8 mouse cellular contexts compared by ENCODE assay signal in genomic region chr1:55236890-55237642, GRCm38 (mm10). TPM values are rescaled to one million over a fixed set of nuclear protein-coding genes. Genes with fewer than 3 reads are reported as not detected.
A peak's percentile ranks its signal among the peaks of the same experiment; 100 is the strongest.
DNase-seq lines count a peak whose midpoint lies in the region; ATAC-seq and TF ChIP-seq lines count a peak whose summit lies in the region.

Gene Mars2 (plus strand): TSS chr1:55237177.

- peak within 1 kb of the TSS; percentile 80 for H3K4me3 ChIP-seq in brown adipose tissue, adult 24 weeks (ENCODE audit: insufficient read depth, low read depth, low read length)
- peak within 1 kb of the TSS; percentile 89 for H3K4me3 ChIP-seq in heart, embryonic 13.5 days
- peak within 1 kb of the TSS; percentile 67 to 72 for H3K4me3 ChIP-seq in liver, embryonic 14.5 days (ENCODE audit: insufficient read depth in 1 of 2, low read depth in 2 of 2, low read length in 2 of 2)
- H3K4me3 ChIP-seq in neural tube, embryonic 11.5 days (ENCODE audit: low read depth, low read length), result peak within 1 kb of the TSS; percentile 81
- H3K4me3 ChIP-seq in stomach, postnatal 0 days (ENCODE audit: low read depth, low read length), result peak within 1 kb of the TSS; percentile 75

- peak; percentile 94 for ATAC-seq in heart, embryonic 13.5 days (ENCODE audit: extremely low read depth, insufficient number of reproducible peaks, low FRiP score, low TSS enrichment)
- ATAC-seq in liver, embryonic 14.5 days (ENCODE audit: insufficient read depth), result peak; percentile 98
- ATAC-seq in neural tube, embryonic 11.5 days (ENCODE audit: insufficient read depth, low FRiP score, low TSS enrichment), result peak; percentile 97
- peak; percentile 99 for ATAC-seq in stomach, postnatal 0 days (ENCODE audit: low FRiP score, low TSS enrichment)

- under 1% methylated on average over 82 of the region's 82 CpGs for WGBS in heart, embryonic 13.5 days
- WGBS in liver, embryonic 14.5 days (ENCODE audit: insufficient replicate concordance), result under 1% methylated on average over 82 of the region's 82 CpGs
- under 1% methylated on average over 76 of the region's 82 CpGs for WGBS in neural tube, embryonic 11.5 days
- under 1% methylated on average over 82 of the region's 82 CpGs for whole genome bisulfite sequencing in stomach, postnatal 0 days

- 0 out of 2 replicates have a peak within 1 kb of the TSS, but pooled peaks have one; percentile 14 for H3K27ac ChIP-seq in brown adipose tissue, adult 24 weeks (replicated peaks; ENCODE audit: low read depth, low read length)
- H3K27ac ChIP-seq in heart, embryonic 13.5 days (replicated peaks), result peak within 1 kb of the TSS; percentile 78
- H3K27ac ChIP-seq in liver, embryonic 14.5 days, result peak within 1 kb of the TSS; percentile 58
- H3K27ac ChIP-seq in neural tube, embryonic 11.5 days (ENCODE audit: low read depth, low read length), result peak within 1 kb of the TSS; percentile 60; the same call in 1 of the 2 replicates
- peak within 1 kb of the TSS; percentile 83 for H3K27ac ChIP-seq in stomach, postnatal 0 days (replicated peaks)

- H3K4me1 ChIP-seq in brown adipose tissue, adult 24 weeks (ENCODE audit: control insufficient read depth, insufficient read depth, insufficient read length, low read length), result peaks cover 9% of the 10 kb centered on the region
- peaks cover 31% of the 10 kb centered on the region for H3K4me1 ChIP-seq in heart, embryonic 13.5 days
- H3K4me1 ChIP-seq in liver, embryonic 14.5 days (replicated peaks; ENCODE audit: control insufficient read depth in 2 of 2, insufficient read depth in 2 of 2, low read length in 1 of 2), result peaks cover 11 to 18% of the 10 kb centered on the region in 2 experiments
- H3K4me1 ChIP-seq in neural tube, embryonic 11.5 days (ENCODE audit: control insufficient read depth, insufficient read depth, low read length), result peaks cover 10% of the 10 kb centered on the region; the same call in 1 of the 2 replicates
- peaks cover 11% of the 10 kb centered on the region for H3K4me1 ChIP-seq in stomach, postnatal 0 days (replicated peaks; ENCODE audit: control insufficient read depth, insufficient read depth)

- H3K4me2 ChIP-seq in heart, embryonic 13.5 days, result peak within 1 kb of the TSS; percentile 99
- peak within 1 kb of the TSS; percentile 100 for H3K4me2 ChIP-seq in liver, embryonic 14.5 days (ENCODE audit: low read depth)
- peak within 1 kb of the TSS; percentile 96 for H3K4me2 ChIP-seq in neural tube, embryonic 11.5 days (ENCODE audit: low read depth)
- peak within 1 kb of the TSS; percentile 93 for H3K4me2 ChIP-seq in stomach, postnatal 0 days (replicated peaks; ENCODE audit: low read depth)

- TF ChIP-seq CTCF in liver, embryonic 14.5 days (IDR thresholded peaks at IDR 0.05; ENCODE audit: low read depth), result peak; percentile 43
- peak; percentile 52 for TF ChIP-seq CTCF in stomach, postnatal 0 days (IDR thresholded peaks at IDR 0.05; ENCODE audit: low read depth)

- H3K36me3 ChIP-seq in heart, embryonic 13.5 days, result no peaks in the 10 kb centered on the region
- H3K36me3 ChIP-seq in liver, embryonic 14.5 days (replicated peaks; ENCODE audit: control insufficient read depth, insufficient read depth, low read depth), result no peaks in the 10 kb centered on the region; the same call in 1 of the 2 replicates
- H3K36me3 ChIP-seq in neural tube, embryonic 11.5 days (ENCODE audit: control insufficient read depth, insufficient read depth, low read length), result no peaks in the 10 kb centered on the region
- no peaks in the 10 kb centered on the region for H3K36me3 ChIP-seq in stomach, postnatal 0 days (ENCODE audit: control insufficient read depth, insufficient read depth, low read length)

- H3K9me3 ChIP-seq in heart, embryonic 13.5 days, result no peaks in the 10 kb centered on the region
- H3K9me3 ChIP-seq in liver, embryonic 14.5 days (ENCODE audit: control insufficient read depth, low read length), result no peaks in the 10 kb centered on the region
- no peaks in the 10 kb centered on the region for H3K9me3 ChIP-seq in neural tube, embryonic 11.5 days (ENCODE audit: control insufficient read depth, low read length)
- H3K9me3 ChIP-seq in stomach, postnatal 0 days (ENCODE audit: control insufficient read depth, low read length), result no peaks in the 10 kb centered on the region

- DNase-seq in CD4-positive, CD25-positive, alpha-beta regulatory T cell, adult 2 months (ENCODE audit: low read depth, low spot score), result peak; percentile 98
- DNase-seq in fat pad, adult 2 months (ENCODE audit: extremely low read depth, low read depth, low spot score), result peak; percentile 30
- peak; percentile 97 for DNase-seq in kidney, postnatal 14 days
- peak; percentile 86 to 88 (median 87) for DNase-seq in liver, embryonic 14.5 days (ENCODE audit: low read depth in 3 of 3, low spot score in 3 of 3)
- DNase-seq in neural tube, embryonic 11.5 days (ENCODE audit: low spot score), result peak; percentile 97
- peak; percentile 98 for DNase-seq in stomach, postnatal 0 days (ENCODE audit: low spot score)

- no peaks in the 10 kb centered on the region for H3K27me3 ChIP-seq in heart, embryonic 13.5 days (replicated peaks)
- H3K27me3 ChIP-seq in liver, embryonic 14.5 days (ENCODE audit: control insufficient read depth, insufficient read depth, low read length), result no peaks in the 10 kb centered on the region
- H3K27me3 ChIP-seq in neural tube, embryonic 11.5 days (ENCODE audit: control insufficient read depth, insufficient read depth, low read length), result no peaks in the 10 kb centered on the region
- no peaks in the 10 kb centered on the region for H3K27me3 ChIP-seq in stomach, postnatal 0 days (ENCODE audit: control insufficient read depth, insufficient read depth, low read length)

- TF ChIP-seq EP300 in liver, embryonic 14.5 days (IDR thresholded peaks at IDR 0.05; ENCODE audit: low read depth), result no peak
- TF ChIP-seq EP300 in stomach, postnatal 0 days (optimal IDR thresholded peaks at IDR 0.05), result no peak

- peak within 1 kb of the TSS; percentile 88 for H3K9ac ChIP-seq in heart, embryonic 13.5 days
- peak within 1 kb of the TSS; percentile 76 for H3K9ac ChIP-seq in liver, embryonic 14.5 days (replicated peaks)
- peak within 1 kb of the TSS; percentile 62 for H3K9ac ChIP-seq in neural tube, embryonic 11.5 days (ENCODE audit: low read length)
- peak within 1 kb of the TSS; percentile 79 for H3K9ac ChIP-seq in stomach, postnatal 0 days (ENCODE audit: low read length)

RNA-seq across cellular contexts. Expression of gene Mars2, which starts in this region (rescaled TPM):
- polyA plus RNA-seq in brown adipose tissue, adult 24 weeks (2012; ENCODE audit: insufficient read depth, insufficient read length, missing spikeins), result 1.2 and 2.0 TPM in 2 replicates
- 2.9 and 3.2 TPM in 2 replicates for polyA plus RNA-seq in heart, embryonic 13.5 days (2015; fragmentation: Nextera tagmentation; extraction: Ambion mirVana)
- 1.6 and 1.9 TPM in 2 replicates for polyA plus RNA-seq in liver, embryonic 14.5 days (2012; rRNA removed)
- 2.1 and 2.2 TPM in 2 replicates for polyA plus RNA-seq in liver, embryonic 14.5 days (2014; fragmentation: Nextera tagmentation; extraction: Ambion mirVana)
- 2.6 and 3.6 TPM in 2 replicates for polyA plus RNA-seq in neural tube, embryonic 11.5 days (2014; fragmentation: Nextera tagmentation; extraction: Ambion mirVana)
- polyA plus RNA-seq in stomach, postnatal 0 days (2015; fragmentation: Nextera tagmentation; extraction: Ambion mirVana), result 1.7 and 2.0 TPM in 2 replicates

Comparison
In these comparisons a context has a peak if more than half of its experiments do, and no peak if none do; other contexts are left out.
1. Peak in every context shown above with its lines: DNase-seq, ATAC-seq, H3K4me3 ChIP-seq and H3K27ac ChIP-seq.
2. DNase-seq: peak in every context shown above with its lines; median percentile 98 in CD4-positive, CD25-positive, alpha-beta regulatory T cell, adult 2 months; 98 in stomach, postnatal 0 days; 97 in kidney, postnatal 14 days; 97 in neural tube, embryonic 11.5 days; 87 in liver, embryonic 14.5 days; 30 in fat pad, adult 2 months.
3. H3K27ac ChIP-seq: peak in every context shown above with its lines; median percentile 83 in stomach, postnatal 0 days; 78 in heart, embryonic 13.5 days; 60 in neural tube, embryonic 11.5 days; 58 in liver, embryonic 14.5 days; 14 in brown adipose tissue, adult 24 weeks.